Mouse (Mus musculus) megakaryocyte, adult 5-6 weeks (primary cell): ENCODE results near the gene Atg101. TPM values are rescaled to one million over a fixed set of nuclear protein-coding genes. Genes with fewer than 3 reads are reported as not detected.

Experiments used
- ATAC-seq: 2 replicates; pipeline ENCODE4 v1.8.0; 2016; ENCODE audit warnings: mild to moderate bottlenecking, inconsistent platforms; ENCODE audit not compliant: poor library complexity, severe bottlenecking
- total RNA-seq, 2 experiments: library from RNA; stranded (forward) in 1 of 2; stranded (reverse) in 1 of 2; fragments of 153-499, 151-499 nt in 1 of 2; fragments of 221-1000, 200-1000 nt in 1 of 2; gene quantifications; 2 replicates each; pipeline versions ENCODE4 v1.2.3 to v1.2.4; 2015 to 2017

Gene Atg101
- total RNA-seq, 2 experiments from 2014 or later: 8.2 to 53.3 TPM

- no peak for ATAC-seq
Measured at GRCm38 (mm10) chr15:101282471-101282870, 1.6 kb upstream of the Atg101 start.

DNA sequence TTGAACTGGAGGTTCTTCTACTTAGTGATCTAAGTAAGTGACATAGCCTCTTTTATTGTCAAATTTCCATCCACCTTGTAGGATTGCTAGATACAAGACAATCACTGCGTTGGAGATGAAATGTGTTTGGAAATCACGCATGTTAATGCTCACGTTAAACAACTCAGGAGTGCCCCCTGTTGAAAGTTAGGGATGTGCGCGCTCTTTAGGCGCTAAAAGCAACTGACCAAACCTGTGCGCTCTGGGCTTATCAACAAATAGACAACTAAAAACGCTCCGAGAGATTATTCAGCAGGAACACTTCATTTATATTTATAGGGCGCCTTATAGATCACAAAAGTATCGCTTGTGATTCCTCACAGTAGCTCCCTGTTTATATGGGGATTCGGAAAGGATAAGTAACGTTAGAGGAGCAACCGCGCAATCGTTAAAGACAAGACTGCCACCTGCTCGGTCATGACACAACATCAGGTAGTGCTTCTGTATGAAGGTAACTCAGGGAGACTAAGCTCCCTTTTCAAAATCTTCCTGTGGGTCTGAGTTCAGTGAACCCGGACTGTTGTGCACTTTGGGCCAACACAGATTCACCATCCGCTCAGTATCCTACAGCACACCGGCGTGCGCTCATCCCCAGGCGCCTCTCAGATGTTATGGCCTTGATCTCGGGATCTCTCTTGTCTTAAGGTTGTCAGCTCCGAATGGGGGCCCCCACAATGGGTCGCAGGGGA lies 725 bp upstream of the Atg101 start:
- ATAC-seq: peak; percentile 60

- 0 out of 2 replicates have a peak, but pooled peaks have one; percentile 19 for ATAC-seq
Measured at GRCm38 (mm10) chr15:101286129-101286770, 2.2 kb downstream of the Atg101 start.

DNA sequence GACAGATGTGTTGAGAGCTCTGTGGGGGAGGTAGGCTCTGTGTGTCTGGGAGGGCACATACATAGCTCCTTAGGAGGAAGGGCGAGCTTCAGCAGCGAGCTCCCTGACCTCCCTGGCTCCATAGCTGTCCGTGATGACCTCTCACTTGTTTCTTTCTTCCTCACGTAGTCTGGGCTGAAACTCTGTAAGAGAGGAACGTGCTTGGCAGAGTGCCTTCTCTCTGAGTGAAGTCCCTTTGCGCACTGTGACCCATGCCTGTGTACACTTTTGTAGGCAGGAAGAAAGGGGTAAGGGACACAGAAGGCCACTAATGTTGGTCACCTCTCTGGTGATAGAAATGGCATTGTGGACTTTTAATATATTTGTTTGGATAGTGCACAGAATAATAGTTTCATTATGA lies 3.3 kb downstream of the Atg101 start:
- ATAC-seq: no peak

DNA sequence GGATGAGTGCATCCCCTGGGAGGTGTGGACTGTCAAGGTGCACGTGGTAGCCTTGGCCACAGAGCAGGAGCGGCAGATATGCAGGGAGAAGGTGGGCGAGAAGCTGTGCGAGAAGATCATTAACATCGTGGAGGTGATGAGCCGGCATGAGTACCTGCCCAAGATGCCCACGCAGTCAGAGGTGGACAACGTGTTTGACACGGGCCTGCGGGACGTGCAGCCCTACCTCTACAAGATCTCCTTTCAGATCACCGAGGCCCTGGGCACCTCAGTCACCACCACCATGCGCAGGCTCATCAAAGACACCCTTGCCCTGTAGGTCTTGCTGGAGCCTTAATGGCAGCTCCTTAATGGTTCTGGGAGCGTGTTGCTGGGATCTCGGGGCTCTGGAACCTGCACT lies 6.3 kb downstream of the Atg101 start:
- ATAC-seq: no peak

- no peak for ATAC-seq
Measured at GRCm38 (mm10) chr15:101292012-101292411, 7.9 kb downstream of the Atg101 start.

- no peak for ATAC-seq
Measured at GRCm38 (mm10) chr15:101293025-101293621, 9.1 kb downstream of the Atg101 start, which contains the start of gene 6030408B16Rik. TSS of gene 6030408B16Rik (plus strand) at chr15:101293212.

DNA sequence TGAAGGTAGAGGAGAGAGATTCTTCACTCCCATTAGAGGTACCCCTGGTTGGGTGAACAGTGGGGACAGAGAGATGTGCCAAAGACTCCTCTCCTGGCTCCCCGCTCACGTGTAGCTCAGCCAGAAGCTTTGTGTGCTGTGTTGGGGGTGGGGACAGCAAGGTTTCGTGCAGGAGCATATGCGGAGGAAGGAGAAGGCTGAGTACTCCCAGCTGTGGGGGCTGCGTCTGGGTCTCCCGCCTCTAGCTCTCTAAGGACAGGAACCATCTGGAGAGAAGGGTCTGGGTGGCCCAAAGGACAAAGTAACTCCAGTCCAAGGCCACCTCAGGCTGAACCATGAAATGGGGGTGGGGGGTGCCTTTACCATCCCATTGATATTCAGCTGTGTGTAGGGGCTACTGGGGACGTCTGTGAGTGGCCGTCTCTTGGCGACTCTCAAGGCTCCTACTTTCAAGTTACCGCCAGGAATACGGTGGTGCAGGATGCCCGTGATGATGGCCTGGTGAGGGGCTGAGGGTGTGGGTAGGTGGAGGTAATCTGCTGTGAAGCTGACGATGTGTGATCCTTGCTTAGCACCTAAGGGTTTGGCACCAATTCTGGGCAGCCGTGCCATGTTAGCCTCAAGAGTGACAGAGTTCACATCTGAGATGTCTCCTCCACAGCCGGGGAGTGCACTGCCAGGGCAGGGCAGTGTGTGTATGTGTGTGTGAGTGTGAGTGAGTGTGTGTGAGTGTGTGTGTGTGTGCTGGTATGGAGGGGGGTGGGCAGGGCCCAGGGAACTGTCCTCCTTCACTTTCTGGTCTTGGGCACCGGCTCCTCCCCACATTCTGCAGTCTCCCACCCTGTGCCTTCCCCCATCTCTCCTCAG lies 10.2 kb downstream of the Atg101 start:
- no peak for ATAC-seq

GRCm38 (mm10) chr15:101295106-101295505 lies 11.0 kb downstream of the Atg101 start:
- ATAC-seq: no peak

- no peak for ATAC-seq
Measured at GRCm38 (mm10) chr15:101295616-101296015, 11.5 kb downstream of the Atg101 start.

DNA sequence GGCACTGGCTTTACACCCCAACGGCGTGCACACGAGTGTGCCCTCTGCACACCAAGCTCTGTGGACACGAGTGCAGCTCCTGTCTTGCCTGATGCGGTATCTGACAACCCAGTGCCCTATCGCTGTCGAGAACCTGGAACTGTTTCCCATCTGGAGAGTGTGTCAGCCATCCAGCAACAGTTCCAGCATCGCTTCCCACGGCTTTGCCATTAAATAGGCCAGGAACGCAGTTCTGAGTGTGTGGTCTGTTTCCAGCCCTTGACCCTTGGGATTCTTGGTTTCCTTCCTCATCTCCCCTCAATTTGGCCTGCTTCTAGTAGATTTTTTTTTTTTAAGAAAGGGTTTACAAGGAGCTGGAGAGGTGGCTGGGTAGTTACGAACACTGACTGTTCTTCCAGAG lies 12.0 kb downstream of the Atg101 start:
- no peak for ATAC-seq

DNA sequence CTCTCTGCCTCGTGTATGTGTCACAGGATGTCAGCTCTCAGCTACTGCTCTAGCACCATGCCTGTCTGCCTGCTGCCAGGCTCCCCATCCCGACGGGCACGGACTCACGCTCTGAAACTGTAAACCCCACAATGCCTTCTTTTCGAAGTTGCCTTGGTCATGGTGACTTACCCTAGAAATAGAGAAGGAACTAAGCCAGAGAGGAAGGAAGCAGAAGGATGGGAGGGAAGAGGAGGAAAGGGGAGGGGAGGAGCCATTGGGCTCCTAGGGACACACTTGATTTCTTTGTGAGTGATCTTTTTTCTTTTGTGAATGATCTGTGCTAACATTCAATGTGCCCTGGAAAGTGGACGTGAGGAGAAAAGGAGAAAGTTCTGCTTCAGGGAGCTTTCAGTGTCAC lies 13.9 kb downstream of the Atg101 start:
- ATAC-seq: peak; percentile 83

DNA sequence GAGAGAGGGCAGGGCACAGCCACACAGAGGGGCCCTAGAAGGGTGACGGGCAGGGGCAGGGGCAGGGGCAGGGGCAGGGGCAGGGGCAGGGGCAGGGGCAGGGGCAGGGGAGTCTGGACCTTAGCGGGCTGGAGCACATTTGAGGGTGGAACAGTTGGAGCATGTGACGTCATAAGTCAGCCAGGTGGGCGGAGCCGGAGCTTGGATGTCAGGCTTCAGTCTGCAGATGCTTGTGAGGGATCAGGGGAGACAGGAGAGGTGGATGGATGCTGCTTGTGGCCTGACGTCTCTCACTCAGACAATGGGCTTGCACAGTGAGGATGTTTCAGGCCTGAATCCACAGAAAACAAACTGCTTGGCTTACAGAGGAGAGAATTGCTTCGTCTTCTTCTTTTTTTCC lies 14.5 kb downstream of the Atg101 start:
- peak; percentile 31 for ATAC-seq

DNA sequence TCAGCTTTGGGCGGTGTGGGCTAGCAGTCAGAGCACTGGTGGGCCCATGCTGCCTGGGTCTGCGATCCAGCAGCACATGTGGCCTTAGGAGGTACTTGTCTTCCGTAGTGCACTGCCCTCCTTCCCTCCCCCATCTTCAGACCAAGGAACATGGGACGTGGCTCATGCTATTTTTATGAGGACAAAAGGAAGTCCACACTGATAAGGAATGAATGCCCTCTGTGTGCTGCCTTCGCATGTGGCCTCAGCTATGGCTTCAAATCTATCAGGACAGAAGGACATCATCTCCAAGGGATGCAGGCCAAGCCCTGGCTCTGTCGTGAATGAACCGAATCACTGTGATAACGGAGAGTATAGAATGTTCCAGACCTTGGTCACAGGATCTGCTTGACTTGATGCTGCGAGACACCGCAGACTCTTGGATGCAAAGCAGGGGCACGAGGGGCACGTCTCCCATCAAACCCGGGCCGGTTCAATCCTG lies 15.4 kb downstream of the Atg101 start:
- ATAC-seq: no peak

- ATAC-seq: no peak
Measured at GRCm38 (mm10) chr15:101300128-101300527, 16.1 kb downstream of the Atg101 start.

- ATAC-seq: no peak
Measured at GRCm38 (mm10) chr15:101302201-101302600, 18.1 kb downstream of the Atg101 start.

DNA sequence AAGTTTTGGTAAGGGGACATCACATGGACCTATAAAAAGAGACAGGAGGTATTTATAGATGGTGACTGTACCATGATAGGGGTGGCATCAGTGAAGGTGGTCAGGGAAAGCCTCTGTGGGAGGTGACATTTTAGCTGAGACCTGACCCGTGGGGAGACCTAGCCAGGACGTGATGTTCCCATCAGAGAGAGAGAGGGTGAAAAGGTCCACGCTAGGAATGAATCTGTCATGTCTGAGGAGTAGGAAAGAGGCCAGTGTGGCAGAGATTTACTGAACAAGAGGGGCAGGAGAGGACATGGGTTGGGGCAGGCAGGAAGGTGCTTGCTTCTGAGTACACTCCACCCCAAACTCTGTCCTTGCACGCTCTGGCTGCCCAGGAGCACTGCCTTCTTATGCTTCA lies 19.8 kb downstream of the Atg101 start:
- ATAC-seq: no peak

GRCm38 (mm10) chr15:101306459-101306858 lies 22.4 kb downstream of the Atg101 start:
- ATAC-seq: no peak

DNA sequence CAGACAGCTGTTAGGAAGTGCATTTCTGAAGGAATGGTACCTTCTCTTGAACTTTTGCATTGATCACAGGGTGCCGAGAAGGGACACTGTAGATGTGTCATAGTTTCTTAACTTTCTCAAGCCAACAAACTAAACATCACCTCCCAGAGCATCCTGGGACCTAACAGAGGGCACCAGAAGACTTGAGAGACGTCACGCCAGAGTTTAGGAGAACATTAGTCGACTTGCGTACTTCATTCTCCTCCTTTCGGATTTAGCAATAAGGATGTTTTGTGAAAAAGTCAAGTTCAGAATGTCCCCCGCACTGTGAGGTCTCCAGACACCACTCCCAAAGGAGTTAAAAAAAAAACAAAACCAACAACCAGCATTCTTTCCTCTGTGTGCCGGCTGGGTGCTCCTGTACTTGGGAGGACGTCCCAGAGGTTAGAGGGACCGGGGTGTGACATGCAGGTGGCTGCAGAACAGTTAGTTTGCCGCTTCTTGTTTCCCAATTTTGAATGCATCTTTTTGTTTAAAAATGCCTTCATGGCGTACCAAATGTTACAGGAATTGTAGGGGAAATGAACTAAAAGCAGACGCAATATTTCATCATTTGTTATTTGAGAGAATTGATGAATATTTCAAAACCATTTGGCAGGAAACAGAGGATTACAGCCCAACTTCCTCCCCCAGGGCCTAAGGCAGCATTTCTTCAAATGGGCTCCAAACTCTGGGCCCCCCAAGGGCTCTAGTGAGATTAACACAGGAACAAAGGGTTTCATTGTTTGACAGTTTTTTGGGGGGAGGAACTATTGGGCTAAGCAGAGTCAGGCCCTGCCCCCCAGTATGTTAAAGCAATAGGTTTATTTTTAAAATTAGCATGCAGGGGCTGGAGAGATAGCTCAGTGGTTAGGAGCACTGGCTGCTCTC lies 24.6 kb downstream of the Atg101 start:
- peak; percentile 79 for ATAC-seq

- ATAC-seq: no peak
Measured at GRCm38 (mm10) chr15:101309493-101309892, 25.4 kb downstream of the Atg101 start.
